Comparison of ENCODE assay signal across 14 mouse cellular contexts in genomic region chr10:91208461-91208860, GRCm38 (mm10). TPM values are rescaled to one million over a fixed set of nuclear protein-coding genes. Genes with fewer than 3 reads are reported as not detected.
DNase-seq lines count a peak whose midpoint lies in the region; ATAC-seq lines count a peak whose summit lies in the region.
"Had no signal": no experiment of that assay in that cellular context is flagged by ENCODE, and none has a peak within 500 bp of the region (broad histone marks: within the 10 kb centered on the region; RNA-seq: fewer than 3 reads in every experiment).

No protein-coding gene starts in this region.

- H3K4me3 ChIP-seq in forebrain, embryonic 14.5 days (ENCODE audit: low read depth, low read length) = no peak overlapping the region
- H3K4me3 ChIP-seq in forebrain, embryonic 12.5 days (replicated peaks) = no peak overlapping the region
- no peak overlapping the region for H3K4me3 ChIP-seq in neural tube, embryonic 13.5 days
- H3K4me3 ChIP-seq in hindbrain, embryonic 13.5 days = no peak overlapping the region
- H3K4me3 ChIP-seq: lung, embryonic 15.5 days had no signal

- peak; percentile 33 for DNase-seq in forebrain, embryonic 14.5 days (ENCODE audit: low spot score)
- no peak for DNase-seq in neural tube, embryonic 10.5 days (ENCODE audit: extremely low spot score, low spot score)
- peak; percentile 40 to 48 for DNase-seq in heart, postnatal 10 days
- no peak for DNase-seq in liver
- DNase-seq in frontal cortex, adult 2 months (ENCODE audit: extremely low spot score in 1 of 2, low spot score in 1 of 2) = no peak
- DNase-seq: adrenal gland, postnatal 25 days; B cell, adult 2 months; cerebellum, adult 8-10 months; thymus, postnatal 25 days had no signal

- intact Hi-C loops in heart, postnatal 10 days (cut with DNase I) = no loop called here

- H3K27ac ChIP-seq in forebrain, embryonic 14.5 days (ENCODE audit: low read depth, low read length) = no peak overlapping the region
- no peak overlapping the region for H3K27ac ChIP-seq in forebrain, embryonic 12.5 days
- peak overlapping the region; percentile 23; the same call in 1 of the 2 replicates for H3K27ac ChIP-seq in neural tube, embryonic 13.5 days (replicated peaks)
- H3K27ac ChIP-seq in hindbrain, embryonic 13.5 days = no peak overlapping the region
- H3K27ac ChIP-seq: lung, embryonic 15.5 days had no signal

- no peak overlapping the region for H3K9ac ChIP-seq in forebrain, embryonic 14.5 days (ENCODE audit: low read length)
- no peak overlapping the region for H3K9ac ChIP-seq in forebrain, embryonic 12.5 days
- H3K9ac ChIP-seq in neural tube, embryonic 13.5 days = no peak overlapping the region
- H3K9ac ChIP-seq in hindbrain, embryonic 13.5 days = no peak overlapping the region
- H3K9ac ChIP-seq: lung, embryonic 15.5 days had no signal

- no peaks in the 10 kb centered on the region for H3K36me3 ChIP-seq in forebrain, embryonic 14.5 days (ENCODE audit: control insufficient read depth, insufficient read depth, low read length)
- no peaks in the 10 kb centered on the region for H3K36me3 ChIP-seq in forebrain, embryonic 12.5 days (replicated peaks)
- H3K36me3 ChIP-seq in neural tube, embryonic 13.5 days = no peaks in the 10 kb centered on the region
- no peaks in the 10 kb centered on the region for H3K36me3 ChIP-seq in hindbrain, embryonic 13.5 days
- H3K36me3 ChIP-seq: lung, embryonic 15.5 days had no signal

- no peaks in the 10 kb centered on the region for H3K27me3 ChIP-seq in forebrain, embryonic 14.5 days (replicated peaks; ENCODE audit: control insufficient read depth, insufficient read depth, low read length)
- H3K27me3 ChIP-seq in forebrain, embryonic 12.5 days = no peaks in the 10 kb centered on the region
- no peaks in the 10 kb centered on the region for H3K27me3 ChIP-seq in neural tube, embryonic 13.5 days
- no peaks in the 10 kb centered on the region for H3K27me3 ChIP-seq in hindbrain, embryonic 13.5 days
- H3K27me3 ChIP-seq: lung, embryonic 15.5 days had no signal

- H3K9me3 ChIP-seq in forebrain, embryonic 14.5 days (replicated peaks; ENCODE audit: control insufficient read depth, low read length) = no peaks in the 10 kb centered on the region
- H3K9me3 ChIP-seq in forebrain, embryonic 12.5 days = no peaks in the 10 kb centered on the region
- H3K9me3 ChIP-seq in neural tube, embryonic 13.5 days = no peaks in the 10 kb centered on the region
- H3K9me3 ChIP-seq in hindbrain, embryonic 13.5 days = no peaks in the 10 kb centered on the region
- H3K9me3 ChIP-seq: lung, embryonic 15.5 days had no signal

- peaks cover 5% of the 10 kb centered on the region; the same call in 1 of the 2 replicates for H3K4me1 ChIP-seq in forebrain, embryonic 14.5 days (ENCODE audit: control insufficient read depth, insufficient read depth, low read length)
- H3K4me1 ChIP-seq in forebrain, embryonic 12.5 days = no peaks in the 10 kb centered on the region
- H3K4me1 ChIP-seq in neural tube, embryonic 13.5 days (replicated peaks) = peaks cover 8% of the 10 kb centered on the region
- H3K4me1 ChIP-seq in hindbrain, embryonic 13.5 days (replicated peaks) = peaks cover 7% of the 10 kb centered on the region; the same call in 1 of the 2 replicates
- H3K4me1 ChIP-seq: lung, embryonic 15.5 days had no signal

- WGBS in forebrain, embryonic 14.5 days = 60% methylated on average over 9 of the region's 9 CpGs
- WGBS in forebrain, embryonic 12.5 days = 70% methylated on average over 9 of the region's 9 CpGs
- WGBS in neural tube, embryonic 13.5 days = 52% methylated on average over 9 of the region's 9 CpGs
- WGBS in hindbrain, embryonic 13.5 days = 67% methylated on average over 9 of the region's 9 CpGs

- no peak for ATAC-seq in forebrain, embryonic 14.5 days
- no peak for ATAC-seq in forebrain, embryonic 12.5 days (ENCODE audit: low FRiP score)
- ATAC-seq in neural tube, embryonic 13.5 days (ENCODE audit: low read depth) = no peak
- ATAC-seq in hindbrain, embryonic 13.5 days (ENCODE audit: low FRiP score) = no peak
- ATAC-seq: hindbrain, embryonic 16.5 days had no signal

- no peak overlapping the region for H3K4me2 ChIP-seq in forebrain, embryonic 14.5 days (ENCODE audit: low read length)
- no peak overlapping the region for H3K4me2 ChIP-seq in forebrain, embryonic 12.5 days
- no peak overlapping the region for H3K4me2 ChIP-seq in neural tube, embryonic 13.5 days
- H3K4me2 ChIP-seq in hindbrain, embryonic 13.5 days = no peak overlapping the region
- H3K4me2 ChIP-seq: lung, embryonic 15.5 days had no signal

RNA-seq across cellular contexts. Expression of gene Tmpo, which starts 27.3 kb away (rescaled TPM):
- 157 and 165 TPM in 2 replicates for polyA plus RNA-seq in forebrain, embryonic 14.5 days (2014; fragmentation: Nextera tagmentation; extraction: Ambion mirVana)
- polyA plus RNA-seq in forebrain, embryonic 12.5 days (2016; fragmentation: Nextera tagmentation; extraction: Ambion mirVana) = 426 and 438 TPM in 2 replicates
- polyA plus RNA-seq in neural tube, embryonic 13.5 days (2015; fragmentation: Nextera tagmentation; extraction: Ambion mirVana) = 111 and 141 TPM in 2 replicates
- 100 to 1,000 TPM in 1 of 2 experiments, 10 to 100 TPM in 1; 99.0 to 107 TPM for total RNA-seq in heart, postnatal 10 days (2021)
- polyA plus RNA-seq in frontal cortex, adult 2 months (2012; rRNA removed) = 44.1 and 47.8 TPM in 2 replicates
- polyA plus RNA-seq in hindbrain, embryonic 13.5 days (2015; fragmentation: Nextera tagmentation; extraction: Ambion mirVana) = 123 and 129 TPM in 2 replicates

Comparison
In these comparisons a context has a peak if more than half of its experiments do, and no peak if none do; other contexts are left out.
1. DNase-seq: peak in forebrain, embryonic 14.5 days (single experiment) and heart, postnatal 10 days (2 of 2); none in neural tube, embryonic 10.5 days (single experiment), liver (single experiment) and frontal cortex, adult 2 months (0 of 2).